Mouse (Mus musculus) embryonic fibroblast, embryonic 13.5 days (primary cell): ENCODE data around the gene Arvcf.

Experiments used
- CTCF ChIP-seq: IDR thresholded peaks from 2 replicates; pipeline ENCODE4 v1.5.1; 2011; ENCODE audit warnings: mild to moderate bottlenecking, control low read depth, low read length, moderate library complexity, borderline replicate concordance; ENCODE audit not compliant: insufficient read depth
- POLR2A ChIP-seq: IDR thresholded peaks from 2 replicates; pipeline ENCODE4 v1.6.1; 2011; ENCODE audit warnings: low read depth, mild to moderate bottlenecking, control low read depth, low read length, moderate library complexity

DNA sequence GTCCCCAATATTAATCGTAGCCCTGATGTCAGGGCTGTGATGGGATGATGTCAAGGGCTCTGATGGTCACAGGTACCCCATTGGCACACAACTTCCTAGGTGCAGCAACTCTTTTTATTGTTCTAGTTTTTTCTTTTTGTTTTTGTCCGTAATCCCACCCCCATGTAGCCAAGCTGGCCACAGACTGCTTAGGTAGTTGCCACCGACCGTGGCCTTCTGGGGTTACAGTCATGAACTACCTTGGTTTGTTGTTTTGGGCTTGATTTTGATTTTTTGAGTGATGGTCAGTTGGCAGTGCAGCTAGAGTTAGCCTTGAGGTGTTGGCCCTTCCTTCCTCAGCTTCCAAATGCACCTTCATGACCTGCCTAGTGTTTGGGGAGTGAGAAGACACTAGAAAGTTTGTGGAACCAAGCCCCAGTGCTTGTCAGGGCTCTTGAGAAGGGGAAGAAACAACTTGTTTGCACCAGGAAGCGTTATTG, 78.9 kb downstream of the Arvcf start, which contains the start of gene Comt:
- TF ChIP-seq POLR2A, result no peak
- TF ChIP-seq CTCF, result no peak
